Mouse (Mus musculus): Measurements from ENCODE around the gene Apol9a.

DNA sequence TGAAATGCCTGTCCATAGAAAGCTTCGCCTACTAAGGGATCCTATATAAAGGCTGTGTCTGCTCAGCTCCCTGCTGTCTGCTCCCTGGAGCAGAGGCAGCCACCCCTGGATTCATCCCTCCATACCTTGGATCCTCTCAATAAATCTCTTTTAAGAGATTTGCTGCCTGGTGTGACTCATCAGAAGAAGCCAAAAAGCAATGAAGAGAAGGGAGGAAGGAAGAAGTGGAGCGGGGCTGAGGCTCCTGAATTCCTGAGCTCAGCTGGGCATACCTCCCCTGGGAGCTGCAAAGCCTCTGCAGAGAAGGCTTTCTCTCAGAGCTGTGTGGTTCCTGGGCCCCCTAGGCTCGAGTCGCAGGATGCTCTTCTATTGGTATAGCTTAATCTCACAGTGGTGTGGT is 31.0 kb downstream of the Apol9a start:
- TF ChIP-seq CTCF (IDR thresholded peaks at IDR 0.05; ENCODE audit: low read depth, low read length) (no peak), POLR2A (IDR thresholded peaks at IDR 0.05; ENCODE audit: extremely low read depth, insufficient read depth, low read length) (no peak)

Data from liver, adult 2 months (tissue).